Mouse (Mus musculus) ES-E14 (cell line): Measurements from ENCODE around the gene Timm50.

ENCODE experiments used
- HCFC1 ChIP-seq: IDR thresholded peaks from 2 replicates; pipeline ENCODE4 v1.6.1; 2012; ENCODE audit warnings: low read length, inconsistent platforms, borderline replicate concordance; ENCODE audit not compliant: insufficient read depth
- ZC3H11A ChIP-seq: IDR thresholded peaks from 2 replicates; pipeline ENCODE4 v1.6.1; 2012; ENCODE audit warnings: low read depth, mild to moderate bottlenecking, inconsistent platforms, low read length, borderline replicate concordance

- TF ChIP-seq HCFC1: no peak
- TF ChIP-seq ZC3H11A: no peak
Observed at GRCm38 (mm10) chr7:28318714-28319113, 6.8 kb upstream of the Timm50 start.
